Mouse (Mus musculus): ENCODE measurements around the gene Blcap. TPM values are rescaled to one million over a fixed set of nuclear protein-coding genes. Genes with fewer than 3 reads are reported as not detected.

Gene Blcap
- polyA plus RNA-seq, 2 experiments from 2014 or later = 12.9 to 17.7 TPM

GRCm38 (mm10) chr2:157559440-157559839 lies 11.6 kb downstream of the Blcap start:
- no peak for ATAC-seq

DNA sequence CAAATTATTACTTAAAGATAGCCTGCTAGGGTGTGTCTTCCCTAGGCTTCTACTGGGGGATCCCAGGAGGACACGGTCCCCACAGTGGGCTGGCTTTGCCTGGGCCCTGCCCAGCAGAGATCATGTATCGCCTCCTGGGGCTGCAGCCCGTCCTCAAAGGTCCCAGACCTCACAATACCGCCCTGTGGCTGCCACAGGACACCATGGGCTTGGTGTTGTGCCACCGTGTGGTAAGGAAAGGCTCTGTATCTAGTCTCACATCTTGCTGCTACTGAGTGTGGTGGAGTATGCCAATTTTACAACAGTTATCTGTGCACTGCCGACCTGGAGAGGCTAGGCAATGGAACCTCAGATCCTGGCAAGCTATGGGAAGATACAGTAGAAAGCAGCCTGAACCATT lies 12.6 kb downstream of the Blcap start:
- no peak for ATAC-seq

GRCm38 (mm10) chr2:157558051-157558450 lies 13.0 kb downstream of the Blcap start:
- ATAC-seq = no peak

DNA sequence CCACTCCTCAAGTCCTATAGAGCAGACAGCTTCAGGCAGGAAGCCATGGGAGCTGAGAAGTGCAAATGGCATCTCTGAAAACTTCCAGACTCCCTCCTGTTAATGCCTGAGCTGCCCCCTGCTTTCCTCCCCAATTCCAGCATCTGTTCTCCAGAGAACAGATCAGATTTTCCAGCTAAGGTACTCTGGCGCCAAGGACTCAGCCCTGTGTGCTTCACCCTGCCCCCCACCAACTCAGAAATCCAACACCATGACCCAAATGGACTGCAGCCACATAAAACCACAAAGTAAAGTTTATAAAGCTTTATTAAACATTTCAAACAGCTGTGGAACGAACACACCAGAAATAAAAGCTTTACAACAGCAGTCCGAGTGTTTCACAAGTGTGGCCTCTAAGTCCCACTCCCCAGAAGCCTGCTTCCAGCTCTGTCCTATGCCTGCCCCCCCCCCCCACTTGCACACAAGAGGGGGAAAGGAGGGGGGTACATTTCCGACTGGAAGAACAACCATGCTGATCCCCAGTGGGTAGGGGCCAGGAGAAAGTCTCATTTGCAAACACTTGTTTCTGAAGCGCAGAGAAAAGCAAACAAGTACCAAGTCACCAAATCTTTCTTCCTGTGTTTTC lies 14.9 kb downstream of the Blcap start:
- no peak for ATAC-seq

DNA sequence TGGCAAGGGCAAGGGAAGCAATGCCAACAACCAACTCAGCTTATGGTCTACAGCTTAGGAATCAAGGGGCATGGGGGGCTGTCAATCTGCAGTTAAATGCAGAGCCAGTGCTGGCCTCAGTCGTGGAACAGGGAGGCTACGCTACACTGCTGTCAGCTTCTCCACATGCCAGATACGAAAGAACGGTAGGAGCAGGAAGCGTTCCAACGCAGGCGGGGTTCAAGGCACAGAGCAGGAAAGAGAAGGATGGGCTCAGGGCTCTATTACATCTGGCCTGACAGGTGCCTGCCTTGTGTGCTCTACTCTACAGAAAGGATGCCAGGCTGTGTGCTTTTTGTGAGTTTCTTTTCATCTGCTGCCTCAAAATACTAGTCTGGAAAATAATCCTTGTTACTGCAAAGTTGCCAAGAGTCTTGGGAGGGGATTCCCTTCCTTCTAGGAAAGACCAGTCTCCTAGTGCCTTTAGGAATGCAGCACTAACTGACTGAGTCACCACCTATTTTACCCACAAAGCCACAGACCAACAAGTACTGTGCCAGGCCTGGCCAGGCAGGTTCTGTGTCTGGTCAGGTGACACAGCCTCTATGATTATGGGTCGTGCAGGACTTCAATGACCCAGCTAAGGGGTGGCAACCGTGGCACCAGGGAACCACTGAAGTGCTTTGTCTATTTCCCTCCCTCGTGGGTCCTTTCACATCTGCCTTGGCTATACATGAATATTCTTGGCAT lies 18.8 kb downstream of the Blcap start:
- no peak for ATAC-seq

GRCm38 (mm10) chr2:157550292-157550691 lies 20.8 kb downstream of the Blcap start:
- ATAC-seq = no peak

DNA sequence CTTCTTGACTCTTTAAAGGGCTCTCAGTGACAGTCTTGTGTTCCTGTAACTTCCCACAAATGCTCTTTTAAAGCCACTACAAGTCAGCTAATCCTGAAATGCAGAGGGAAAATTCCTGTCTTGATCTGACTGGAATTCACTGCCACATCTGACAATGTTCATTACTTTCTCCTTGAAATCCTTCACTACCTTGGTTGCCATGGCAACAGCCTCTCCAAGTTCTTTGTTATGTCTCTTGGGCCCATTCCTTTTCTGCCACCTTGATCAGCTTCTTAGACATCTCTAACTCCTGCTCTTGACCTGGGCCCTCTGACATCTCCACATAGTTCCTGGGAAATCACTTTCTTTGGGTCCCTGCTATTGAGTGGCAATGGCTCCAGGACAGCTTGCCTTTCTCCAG lies 24.4 kb downstream of the Blcap start:
- no peak for ATAC-seq

- ATAC-seq = no peak
These were observed 26.7 kb downstream of the Blcap start for GRCm38 (mm10) chr2:157544333-157544888.

DNA sequence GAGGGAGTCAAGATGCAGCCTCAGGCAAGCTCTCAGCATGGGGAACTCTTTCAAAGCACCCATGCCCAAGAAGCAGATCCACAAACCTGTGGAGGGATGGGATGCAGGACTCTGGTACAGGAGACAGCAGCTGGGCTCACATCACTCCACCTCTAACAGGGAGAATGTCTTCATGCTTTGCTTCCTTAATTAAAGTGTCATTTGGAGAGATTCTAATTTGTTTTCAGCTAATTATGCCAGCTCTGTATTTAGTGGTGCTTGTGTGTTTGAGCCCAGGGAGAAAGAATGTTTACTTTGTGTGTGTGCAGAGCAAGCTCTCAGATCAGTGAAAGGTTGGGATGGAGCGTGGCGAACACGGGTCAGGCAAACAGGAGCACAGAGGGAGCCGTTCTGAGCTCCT lies 28.7 kb downstream of the Blcap start:
- ATAC-seq = no peak

GRCm38 (mm10) chr2:157541631-157542030 lies 29.4 kb downstream of the Blcap start:
- ATAC-seq = no peak

DNA sequence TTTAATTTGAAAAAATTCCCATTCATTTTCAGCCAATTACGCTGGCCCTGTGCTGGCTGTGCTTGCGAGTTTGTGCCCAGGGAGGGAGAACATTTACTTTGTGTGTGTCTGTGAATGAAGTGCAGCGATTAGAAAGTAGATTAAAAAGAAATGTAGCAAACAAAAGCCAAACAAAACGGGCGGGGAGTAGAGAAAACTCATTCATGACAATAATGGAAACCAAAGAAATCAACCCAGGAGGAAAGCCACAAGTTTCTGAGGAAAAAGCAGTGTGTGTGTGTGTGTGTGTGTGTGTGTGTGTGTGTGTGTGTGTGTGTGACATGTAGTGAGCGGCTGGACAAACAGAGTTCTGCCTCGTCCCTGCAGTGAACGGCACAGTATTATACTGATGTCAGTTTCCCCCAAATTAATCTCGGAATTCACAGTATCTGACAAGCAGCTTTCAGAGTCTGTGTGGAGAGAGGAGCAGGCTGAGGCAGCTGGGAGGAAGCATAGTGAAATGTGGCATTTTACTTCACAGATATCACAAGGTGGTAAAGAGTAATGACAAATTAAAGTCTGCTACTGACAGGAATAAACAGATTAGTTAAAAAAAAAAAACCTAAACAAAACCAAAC lies 30.0 kb downstream of the Blcap start:
- no peak for ATAC-seq

DNA sequence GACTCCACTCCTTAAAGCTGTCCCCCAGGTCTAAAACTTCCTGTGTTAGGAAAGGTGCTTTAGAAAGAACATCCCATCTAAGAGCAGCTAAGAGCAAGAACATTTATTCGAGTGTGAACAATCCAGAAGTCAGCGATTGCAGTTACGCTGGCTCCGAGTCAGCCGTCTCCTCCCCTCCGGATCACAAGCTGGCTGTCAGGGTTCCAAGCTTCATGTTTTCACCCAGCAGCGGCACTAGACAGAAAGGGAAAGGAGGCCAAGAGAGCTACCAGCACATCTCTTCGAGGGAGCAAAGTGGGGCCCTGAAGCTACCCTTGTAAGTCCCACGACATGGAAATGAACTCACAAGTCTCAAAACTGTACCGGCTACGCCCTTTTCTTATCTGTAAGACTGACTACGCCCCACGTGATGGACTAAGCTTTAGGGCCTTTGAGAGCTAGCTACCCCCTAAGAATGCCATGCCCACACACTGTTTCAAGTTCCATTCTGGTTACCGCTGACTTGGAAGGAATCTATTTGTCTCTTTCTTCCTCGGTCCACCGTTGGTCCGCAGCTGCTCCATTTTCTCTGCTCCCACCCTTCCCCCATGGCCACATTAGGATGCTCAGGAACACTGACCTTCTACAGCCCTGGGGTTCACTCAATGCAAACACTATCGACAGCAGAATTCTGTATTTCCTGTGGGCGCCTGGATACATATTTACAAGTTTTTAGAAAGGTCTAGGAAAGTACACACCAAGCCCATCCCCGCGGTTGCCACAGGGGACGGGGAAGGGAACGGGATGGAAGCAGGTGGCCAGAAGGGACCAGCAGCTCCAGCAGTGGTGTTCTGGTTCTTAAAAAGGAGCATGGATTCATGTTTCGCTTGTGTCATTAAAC lies 30.8 kb downstream of the Blcap start:
- ATAC-seq = no peak

GRCm38 (mm10) chr2:157537118-157537517 lies 34.0 kb downstream of the Blcap start:
- no peak for ATAC-seq

GRCm38 (mm10) chr2:157536476-157537081 lies 34.5 kb downstream of the Blcap start:
- ATAC-seq = no peak

- no peak for ATAC-seq
These were observed 36.9 kb downstream of the Blcap start for GRCm38 (mm10) chr2:157534163-157534562.

GRCm38 (mm10) chr2:157531681-157532426 lies 39.2 kb downstream of the Blcap start:
- no peak for ATAC-seq

DNA sequence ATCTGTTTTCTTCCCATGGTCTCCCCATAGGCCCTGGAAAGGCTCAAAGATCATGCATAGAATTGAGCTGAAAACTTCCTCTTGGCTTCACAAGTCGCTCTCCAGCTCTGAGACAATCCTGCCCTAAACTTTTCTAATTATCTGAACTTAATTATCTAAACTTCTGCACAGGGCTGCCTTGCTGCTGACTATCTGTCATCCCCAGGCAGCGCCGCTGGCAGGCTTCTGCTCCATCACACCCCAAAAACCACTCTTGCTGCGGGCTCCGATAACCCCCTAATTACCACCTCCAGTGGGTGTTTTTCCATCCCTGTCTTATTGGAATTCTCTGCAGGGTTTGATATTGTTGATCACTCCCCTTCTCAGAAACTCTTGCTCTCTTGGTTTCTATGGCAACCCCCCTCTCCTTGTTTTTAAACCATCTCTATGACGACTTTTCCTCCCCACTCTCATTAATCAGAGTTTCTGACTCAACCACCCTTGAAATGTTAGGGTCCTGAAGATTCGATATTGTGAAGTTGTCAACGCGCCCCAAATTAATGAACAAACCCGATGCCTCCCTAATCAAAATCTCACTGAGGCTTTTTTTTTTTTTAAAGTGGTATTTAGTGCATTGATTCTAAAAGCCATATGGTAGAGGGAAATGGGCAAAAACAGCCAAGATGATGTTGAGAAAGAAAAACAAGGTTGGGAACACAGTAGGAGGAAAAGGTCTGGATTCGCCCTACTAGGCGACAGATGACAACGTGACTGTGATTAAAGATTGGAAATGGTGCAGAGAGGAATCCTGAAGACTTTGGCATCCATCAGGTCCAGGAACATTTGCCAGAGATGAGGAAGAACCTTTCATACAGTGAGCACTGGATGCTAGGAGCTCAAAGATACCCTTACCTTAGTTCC lies 40.8 kb downstream of the Blcap start:
- ATAC-seq = no peak

- no peak for ATAC-seq
These were observed 48.5 kb downstream of the Blcap start for GRCm38 (mm10) chr2:157522556-157522955.

DNA sequence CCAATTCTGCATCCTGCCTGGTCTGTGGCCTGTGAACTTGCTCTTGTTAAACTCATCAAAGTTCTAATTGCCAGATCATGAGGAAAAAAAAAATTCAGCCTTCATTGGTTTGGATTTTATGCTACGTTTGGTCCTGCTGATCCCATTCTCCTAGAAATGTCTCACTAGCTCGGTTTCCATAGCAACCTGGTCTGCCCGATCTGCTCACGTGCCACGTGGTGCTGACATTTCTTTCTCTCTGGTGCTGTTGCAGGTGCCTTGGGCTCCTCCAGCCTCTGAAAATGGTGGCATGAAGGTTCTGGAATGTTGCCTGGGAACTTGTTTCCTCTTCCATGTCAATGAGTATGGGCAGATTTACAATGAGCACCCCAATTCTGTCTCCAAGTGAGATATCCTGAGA lies 50.6 kb downstream of the Blcap start:
- no peak for ATAC-seq

DNA sequence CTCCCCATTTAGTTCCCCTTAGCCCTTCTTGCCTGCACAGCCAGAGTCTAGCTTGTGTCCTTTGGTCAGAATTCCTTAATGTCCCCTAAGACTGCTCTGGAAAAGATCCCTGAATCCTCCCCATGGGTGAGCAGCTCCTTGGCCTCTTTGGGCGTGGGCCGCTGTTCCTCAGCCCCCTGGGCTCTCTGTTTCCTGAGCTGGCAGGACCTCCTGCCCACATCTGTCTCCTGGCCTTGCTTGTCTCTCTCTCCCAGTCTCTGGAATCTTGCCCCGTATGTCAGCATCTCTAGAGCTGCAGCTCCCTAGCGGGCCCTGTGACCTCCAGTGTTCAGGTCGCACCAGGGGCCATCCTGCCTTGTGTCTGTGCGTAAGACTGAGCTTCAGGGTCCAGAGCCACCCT lies 51.6 kb downstream of the Blcap start:
- no peak for ATAC-seq

Measured in activated CD4-positive, CD25-positive, alpha-beta regulatory T cell, adult 4 months (primary cell).